Mouse (Mus musculus): ENCODE results near the gene Mt3.
A peak's percentile ranks its signal among the peaks of the same experiment; 100 is the strongest.

GRCm38 (mm10) chr8:94199202-94199869 lies 46.9 kb downstream of the Mt3 start:
- peak; percentile 84; the same call in 1 of the 2 replicates for TF ChIP-seq CTCF (IDR thresholded peaks at IDR 0.05; ENCODE audit: extremely low read depth, insufficient read depth, low read length)
- TF ChIP-seq POLR2A (IDR thresholded peaks at IDR 0.05; ENCODE audit: extremely low read depth, insufficient read depth, low read length), result no peak

Data from cortical plate, adult 2 months (tissue).